Mouse (Mus musculus) kidney, postnatal 0 days (tissue): ENCODE results near the gene Has3. TPM values are rescaled to one million over a fixed set of nuclear protein-coding genes. Genes with fewer than 3 reads are reported as not detected.
A peak's percentile ranks its signal among the peaks of the same experiment; 100 is the strongest.
"Not testable (repeated sequence)": the region's sequence is repeated elsewhere in the genome, so short reads cannot be mapped to it uniquely, and the experiment has no call there.

Experiments
- ATAC-seq: fragments of 200-750 bp; cut with Nextera tagmentation; replicated peaks from 2 replicates; pipeline ENCODE4 v1.8.0; 2017; ENCODE audit warnings: low read depth, moderate number of reproducible peaks, moderate TSS enrichment, moderate library complexity; ENCODE audit not compliant: low FRiP score
- DNase-seq: peaks from one replicate; pipeline ENCODE4 v3.0.0-alpha.2; 2016; ENCODE audit warnings: low spot score
- H3K27ac ChIP-seq: fragments of 300-500 bp; sonication (generic); 2 replicates; pipeline ENCODE4 v1.5.1; 2014; ENCODE audit warnings: mild to moderate bottlenecking
- H3K27me3 ChIP-seq: fragments of 300-500 bp; sonication (generic); 2 replicates; pipeline ENCODE4 v1.6.1; 2014; ENCODE audit warnings: low read length, mixed read lengths; ENCODE audit not compliant: insufficient read depth
- H3K36me3 ChIP-seq: fragments of 300-500 bp; sonication (generic); 2 replicates; pipeline ENCODE4 v1.6.1; 2014; ENCODE audit warnings: low read length, mixed read lengths; ENCODE audit not compliant: insufficient read depth
- H3K4me1 ChIP-seq: fragments of 300-500 bp; sonication (generic); replicated peaks from 2 replicates; pipeline ENCODE4 v1.6.1; 2014; ENCODE audit warnings: antibody characterized with exemption, low read length, mixed read lengths; ENCODE audit not compliant: insufficient read depth
- H3K4me2 ChIP-seq: fragments of 300-500 bp; sonication (generic); 2 replicates; pipeline ENCODE4 v1.6.1; 2014; ENCODE audit warnings: mild to moderate bottlenecking, low read length, moderate library complexity, mixed read lengths
- H3K4me3 ChIP-seq: fragments of 300-500 bp; sonication (generic); replicated peaks from 2 replicates; pipeline ENCODE4 v1.5.1; 2014; ENCODE audit warnings: low read depth, low read length
- H3K9ac ChIP-seq: fragments of 300-500 bp; sonication (generic); 2 replicates; pipeline ENCODE4 v1.6.1; 2014; ENCODE audit warnings: low read depth, low read length
- H3K9me3 ChIP-seq: fragments of 300-500 bp; sonication (generic); replicated peaks from 2 replicates; pipeline ENCODE4 v1.6.1; 2016; ENCODE audit warnings: low read length, inconsistent platforms, mixed read lengths
- CTCF ChIP-seq: IDR thresholded peaks from 2 replicates; pipeline ENCODE4 v1.5.1; 2016; ENCODE audit warnings: antibody characterized with exemption, low read depth, mild to moderate bottlenecking, moderate library complexity
- WGBS: fragments of 180-500 bp; shearing (Covaris S2); extraction: QIAGEN DNeasy Blood & Tissue Kit; methylation state at CpG from one replicate; pipeline ENCODE4 v1.1.7; 2014; 5-methylcytosine and 5-hydroxymethylcytosine counted together
- polyA plus RNA-seq: library from polyadenylated mRNA; unstranded; fragments of >200 nt; fragmentation: Nextera tagmentation; extraction: Ambion mirVana; gene quantifications from 2 replicates; pipeline ENCODE4 v1.2.1, GENCODE M21; 2015

The Has3 gene
- polyA plus RNA-seq, 1 experiment from 2014 or later, result 0.54 TPM

- Histone ChIP-seq H3K4me2 (no peak overlapping the region), H3K4me1 (no peaks in the 10 kb centered on the region), H3K9me3 (no peaks in the 10 kb centered on the region), H3K4me3 (no peak overlapping the region), H3K27me3 (no peaks in the 10 kb centered on the region), H3K36me3 (peaks cover 69% of the 10 kb centered on the region), H3K27ac (no peak overlapping the region), H3K9ac (no peak overlapping the region)
- DNase-seq (no peak), ATAC-seq (no peak)
- TF ChIP-seq CTCF, result no peak
- 88% methylated on average over 8 of the region's 8 CpGs for WGBS
Measured at GRCm38 (mm10) chr8:106919721-106920394, 49.8 kb downstream of the Has3 start.

- H3K9me3 ChIP-seq, result no peaks in the 10 kb centered on the region
- TF ChIP-seq CTCF, result 0 out of 2 replicates have a peak, but pooled peaks have one; percentile 26
- 97% methylated on average over 5 of the region's 5 CpGs for WGBS
- DNase-seq (no peak), ATAC-seq (no peak)
- no peak overlapping the region for H3K27ac ChIP-seq
- no peak overlapping the region for H3K9ac ChIP-seq
- H3K27me3 ChIP-seq, result no peaks in the 10 kb centered on the region
- H3K36me3 ChIP-seq, result peaks cover 64% of the 10 kb centered on the region
- H3K4me2 ChIP-seq, result no peak overlapping the region
- no peaks in the 10 kb centered on the region for H3K4me1 ChIP-seq
- H3K4me3 ChIP-seq, result no peak overlapping the region
Measured at GRCm38 (mm10) chr8:106920395-106920741, 50.3 kb downstream of the Has3 start.

GRCm38 (mm10) chr8:106924057-106924456 is 54.0 kb downstream of the Has3 start:
- Histone ChIP-seq H3K27me3 (no peaks in the 10 kb centered on the region), H3K36me3 (peaks cover 34% of the 10 kb centered on the region), H3K4me2 (no peak overlapping the region), H3K9me3 (no peaks in the 10 kb centered on the region), H3K9ac (no peak overlapping the region), H3K27ac (no peak overlapping the region), H3K4me1 (no peaks in the 10 kb centered on the region), H3K4me3 (no peak overlapping the region)
- DNase-seq (no peak), ATAC-seq (no peak)
- no peak for TF ChIP-seq CTCF
- 86% methylated on average over 4 of the region's 4 CpGs for WGBS

GRCm38 (mm10) chr8:106924904-106925349 is 54.9 kb downstream of the Has3 start:
- WGBS, result 70% methylated on average over 8 of the region's 8 CpGs
- no peak overlapping the region for H3K27ac ChIP-seq
- H3K4me2 ChIP-seq, result no peak overlapping the region

GRCm38 (mm10) chr8:106925446-106925845 is 55.4 kb downstream of the Has3 start:
- no peak for TF ChIP-seq CTCF
- peaks cover 21% of the 10 kb centered on the region for H3K36me3 ChIP-seq
- DNase-seq, result no peak
- H3K9me3 ChIP-seq, result no peaks in the 10 kb centered on the region
- no peak overlapping the region for H3K4me3 ChIP-seq
- WGBS, result 91% methylated on average over 4 of the region's 4 CpGs
- no peaks in the 10 kb centered on the region for H3K4me1 ChIP-seq
- no peak overlapping the region for H3K9ac ChIP-seq
- H3K4me2 ChIP-seq, result no peak overlapping the region
- H3K27ac ChIP-seq, result no peak overlapping the region
- no peaks in the 10 kb centered on the region for H3K27me3 ChIP-seq
- ATAC-seq, result no peak

More at GRCm38 (mm10) chr8:106924904-106925349, 54.9 kb downstream of the Has3 start:
- Histone ChIP-seq H3K9ac (no peak overlapping the region), H3K27me3 (no peaks in the 10 kb centered on the region), H3K9me3 (no peaks in the 10 kb centered on the region), H3K4me1 (no peaks in the 10 kb centered on the region), H3K36me3 (peaks cover 26% of the 10 kb centered on the region), H3K4me3 (no peak overlapping the region)
- TF ChIP-seq CTCF, result no peak
- DNase-seq, result no peak
- no peak for ATAC-seq

- DNase-seq (peak; percentile 58), ATAC-seq (peak; percentile 49; the same call in 1 of the 2 replicates)
- WGBS, result 47% methylated on average over 4 of the region's 4 CpGs
- H3K27ac ChIP-seq, result no peak overlapping the region
- H3K4me1 ChIP-seq, result peaks cover 1% of the 10 kb centered on the region; the same call in 1 of the 2 replicates
- no peak overlapping the region for H3K4me3 ChIP-seq
- no peak overlapping the region for H3K4me2 ChIP-seq
- no peaks in the 10 kb centered on the region for H3K27me3 ChIP-seq
- H3K36me3 ChIP-seq, result peaks cover 10% of the 10 kb centered on the region; the same call in 1 of the 2 replicates
- TF ChIP-seq CTCF, result peak; percentile 73
- no peaks in the 10 kb centered on the region for H3K9me3 ChIP-seq
- H3K9ac ChIP-seq, result no peak overlapping the region
Measured at GRCm38 (mm10) chr8:106927247-106927646, 57.2 kb downstream of the Has3 start.

- not testable (repeated sequence) for H3K27ac ChIP-seq, H3K9me3 ChIP-seq, ATAC-seq, H3K4me2 ChIP-seq, H3K9ac ChIP-seq, H3K4me1 ChIP-seq, H3K27me3 ChIP-seq, DNase-seq, H3K36me3 ChIP-seq, H3K4me3 ChIP-seq
- WGBS, result 96% methylated on average over 10 of the region's 11 CpGs
Measured at GRCm38 (mm10) chr8:106928182-106928581, 58.1 kb downstream of the Has3 start.
